Mouse (Mus musculus) ES-Bruce4 (cell line): ENCODE results near the gene Shc2.

Experiments used
- CTCF ChIP-seq: IDR thresholded peaks from one replicate; pipeline ENCODE4 v1.8.1; 2011; ENCODE audit warnings: low read depth, low read length
- EP300 ChIP-seq: IDR thresholded peaks from 2 replicates; pipeline ENCODE4 v1.6.1; 2011; ENCODE audit warnings: low read depth, low read length; ENCODE audit not compliant: insufficient read depth
- POLR2A ChIP-seq: IDR thresholded peaks from one replicate; pipeline ENCODE4 v1.8.1; 2011; ENCODE audit warnings: low read length; ENCODE audit not compliant: insufficient read depth

DNA sequence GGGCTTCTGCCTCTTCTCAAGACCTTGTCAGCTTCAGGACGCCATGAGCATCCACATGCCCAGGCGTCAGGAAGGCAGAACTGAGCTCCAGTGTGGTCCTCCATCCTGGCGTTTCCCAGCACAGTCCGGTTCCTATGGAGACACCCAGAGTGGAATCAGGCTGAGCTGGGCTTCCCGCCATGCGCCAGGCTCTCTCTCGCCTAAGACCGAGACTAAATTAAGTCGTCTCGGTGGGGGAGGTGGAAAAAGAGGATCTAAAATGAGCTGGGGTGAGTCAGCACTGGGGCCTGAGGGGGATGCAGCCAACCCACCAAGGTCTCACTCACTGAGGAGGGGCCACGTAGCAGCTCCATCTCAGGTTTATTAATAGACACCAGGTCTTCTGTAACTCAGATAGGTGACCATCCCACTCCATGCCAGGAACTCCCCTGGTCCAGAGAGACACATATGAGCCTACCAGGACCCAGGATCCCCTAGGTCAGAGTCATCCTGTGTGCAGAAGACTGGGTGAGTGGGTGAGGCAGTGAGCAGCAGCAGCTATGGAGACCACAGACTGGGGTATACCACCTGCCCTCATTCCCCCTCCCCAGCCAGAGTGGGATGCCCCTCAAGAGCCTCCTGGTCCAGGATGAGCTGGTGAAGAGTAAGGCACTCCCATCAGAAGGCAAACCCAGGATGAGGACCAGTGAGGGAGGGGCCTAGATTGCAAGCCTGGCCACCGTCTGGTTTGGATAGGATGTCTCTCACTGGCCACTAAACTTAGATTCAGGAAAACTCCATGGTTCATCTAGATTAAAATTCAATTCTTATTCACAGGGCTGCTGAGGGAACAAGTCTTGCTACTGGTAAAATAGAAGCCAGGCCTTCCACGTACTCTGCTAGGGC, 40.4 kb downstream of the Shc2 start:
- TF ChIP-seq POLR2A, result no peak
- TF ChIP-seq EP300, result no peak
- no peak for TF ChIP-seq CTCF
